Mouse (Mus musculus): ENCODE measurements at regions not wholly inside any gene's neighbourhood (a gene's known extent, or its start where the extent isn't known, plus 50 kb on each side); places are given as distances from the start of the nearest gene placed in this dataset.

DNA sequence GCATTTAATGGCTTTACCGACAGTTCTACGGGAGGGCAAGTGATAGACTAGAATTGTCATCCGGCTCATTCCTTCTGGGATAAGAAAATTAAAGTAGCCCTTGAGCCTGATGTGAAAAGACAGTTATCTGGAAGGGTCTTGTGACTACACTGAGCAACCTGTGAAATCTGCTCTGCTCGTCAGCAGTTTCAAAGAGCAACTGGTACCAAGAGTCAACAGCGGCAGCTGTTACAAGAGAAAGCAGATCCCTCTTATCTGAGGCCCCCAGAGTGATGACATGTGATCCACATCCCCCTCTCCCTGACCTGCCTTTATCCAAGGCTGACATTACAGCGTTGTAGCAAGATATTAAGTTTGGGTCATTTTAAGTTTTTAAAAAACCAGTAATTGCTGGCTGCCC, 52.6 kb upstream of the Unc13c start:
- DNase-seq, result no peak

DNA sequence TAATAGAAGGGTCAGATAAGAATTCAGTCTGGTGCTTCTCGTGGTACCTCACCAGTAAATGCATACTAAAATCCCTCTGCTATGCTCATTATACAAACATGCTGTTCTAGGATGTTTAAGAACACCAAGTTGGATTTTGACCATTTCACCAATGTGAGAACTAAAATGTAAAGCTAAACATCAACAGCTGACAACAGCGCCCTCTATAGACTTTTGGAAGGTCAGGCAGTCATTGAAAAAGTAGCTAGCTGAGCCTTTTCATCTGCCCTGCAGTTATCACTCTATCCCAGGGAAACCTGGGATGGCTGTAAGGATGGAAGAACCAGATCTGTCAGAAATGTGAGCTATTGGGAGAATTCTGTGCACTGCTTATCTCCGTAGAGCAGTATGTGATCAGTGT, 55.2 kb upstream of the Unc13c start:
- no peak for DNase-seq

DNA sequence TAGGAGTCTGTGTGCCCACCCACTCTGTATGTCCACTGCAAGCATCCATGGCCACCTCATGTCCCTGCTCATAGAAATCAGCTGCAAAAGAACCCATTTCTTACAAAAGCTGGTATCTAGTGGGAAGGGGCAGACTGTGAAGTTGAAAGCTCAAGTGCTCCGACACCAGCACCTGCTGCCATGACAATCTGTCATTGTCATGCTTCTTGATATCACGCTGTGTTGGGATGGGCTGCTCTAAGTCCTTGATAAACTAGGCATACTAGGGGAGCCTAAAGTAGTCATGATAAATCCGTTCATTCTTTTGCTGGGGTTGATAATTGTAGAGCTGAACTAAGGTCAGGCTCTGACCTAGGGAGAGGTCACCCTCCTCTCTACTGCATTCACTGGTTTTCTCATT, 57.4 kb upstream of the Unc13c start:
- DNase-seq, result no peak

DNA sequence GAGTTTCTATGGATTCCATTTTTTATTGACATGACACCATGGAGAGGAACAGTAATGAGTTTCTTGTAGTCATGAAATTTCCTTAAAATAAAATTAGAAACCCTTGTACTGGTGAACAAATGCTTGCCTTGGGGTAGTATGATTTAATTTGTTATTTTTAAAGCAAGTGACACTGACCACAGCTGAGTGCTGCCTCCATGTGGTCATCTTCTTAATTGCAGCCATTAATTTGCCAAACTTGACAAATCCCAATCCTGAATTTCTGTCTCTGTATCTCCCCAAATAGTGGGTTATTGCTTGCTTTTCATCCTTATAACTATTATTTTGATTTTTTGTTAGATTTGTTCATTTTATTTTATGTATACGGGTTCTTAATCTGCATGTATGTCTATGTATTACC, 59.7 kb upstream of the Unc13c start:
- peak; percentile 22 for DNase-seq

DNA sequence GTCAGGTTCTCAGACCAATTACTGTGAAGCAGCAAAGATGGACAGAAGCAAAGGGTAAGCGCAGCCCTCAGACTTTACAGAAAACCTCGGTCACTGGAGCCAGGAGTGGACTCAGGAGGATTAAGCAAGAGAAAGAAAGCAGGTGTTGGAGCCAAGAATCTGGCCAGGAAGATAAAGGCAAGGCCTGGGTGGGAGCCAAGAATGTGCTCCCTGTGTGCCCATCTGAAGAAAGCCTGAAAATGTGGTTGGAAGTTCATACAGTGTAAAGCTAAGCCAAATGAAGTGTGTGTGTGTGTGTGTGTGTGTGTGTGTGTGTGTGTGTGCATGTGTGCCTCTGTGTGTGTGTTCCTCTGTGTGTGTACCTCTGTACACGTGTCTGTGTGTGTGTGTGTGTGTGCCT, 64.2 kb upstream of the Wdr72 start:
- DNase-seq, result no peak

DNA sequence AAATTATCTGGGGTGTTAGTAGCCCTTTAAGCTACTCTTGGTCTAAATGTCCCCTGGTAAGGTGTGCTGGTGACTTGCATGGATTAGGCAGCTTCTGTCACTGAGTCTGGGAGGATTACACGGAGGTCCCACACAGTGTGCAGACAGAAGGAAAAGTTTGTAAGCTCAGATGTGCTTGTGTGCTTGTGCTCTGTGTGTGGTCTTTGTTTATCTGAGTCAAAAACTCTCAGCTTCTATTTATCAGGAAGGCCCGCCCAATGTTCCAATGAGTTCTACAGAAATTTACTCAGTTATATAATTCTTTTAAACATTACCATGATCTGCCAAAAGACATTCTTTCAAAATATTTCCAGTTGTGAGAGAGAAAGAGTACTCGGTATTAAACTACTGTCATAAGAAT, 60.4 kb upstream of the Wdr72 start:
- DNase-seq, result no peak

DNA sequence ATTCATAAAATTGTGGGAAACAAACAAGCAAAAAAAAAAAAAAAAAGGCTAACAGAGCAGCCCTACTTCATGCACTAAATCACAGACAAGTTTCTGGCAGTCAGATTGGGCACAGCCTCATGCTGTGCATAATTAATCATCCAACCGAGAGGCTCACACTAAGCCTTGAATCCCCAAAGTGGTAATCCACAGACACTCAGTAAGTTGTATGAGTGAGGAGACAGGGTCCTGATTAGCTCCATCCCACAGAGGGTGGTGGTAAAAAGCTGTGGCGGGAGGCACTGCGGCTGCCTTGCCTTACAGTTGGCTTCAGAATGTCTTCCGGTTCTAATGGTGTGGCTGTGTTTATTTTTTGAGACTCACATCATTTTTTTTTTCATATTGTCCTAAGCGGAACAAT, 53.4 kb upstream of the Wdr72 start:
- no peak for DNase-seq

DNA sequence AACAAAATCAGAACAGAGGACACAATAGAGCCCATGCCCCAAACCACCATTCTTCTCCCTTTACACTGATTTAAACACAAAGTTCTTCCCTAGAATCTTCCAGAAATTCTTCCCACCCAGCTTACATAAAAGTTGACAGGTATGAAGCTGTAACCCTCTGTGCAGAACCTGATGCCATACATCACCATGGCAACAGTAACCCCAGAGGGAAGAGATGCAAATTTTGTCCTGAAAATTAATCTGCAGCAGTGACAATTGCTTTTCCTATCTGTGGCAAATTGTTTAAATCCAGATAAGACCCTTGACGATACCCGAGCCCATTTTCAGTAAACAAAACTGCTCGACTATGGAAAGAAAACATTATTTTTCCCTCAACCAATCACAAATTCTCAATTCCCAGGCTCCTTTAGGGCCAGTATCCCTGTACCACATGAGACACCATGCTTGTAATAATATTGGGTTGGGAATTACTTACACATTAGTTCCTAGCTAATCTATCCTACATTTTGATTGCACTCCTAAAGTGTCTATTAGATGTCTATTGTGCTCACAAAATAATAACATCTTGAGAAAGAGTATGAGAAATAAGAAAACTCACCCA, 52.6 kb upstream of the Wdr72 start:
- DNase-seq, result no peak

DNA sequence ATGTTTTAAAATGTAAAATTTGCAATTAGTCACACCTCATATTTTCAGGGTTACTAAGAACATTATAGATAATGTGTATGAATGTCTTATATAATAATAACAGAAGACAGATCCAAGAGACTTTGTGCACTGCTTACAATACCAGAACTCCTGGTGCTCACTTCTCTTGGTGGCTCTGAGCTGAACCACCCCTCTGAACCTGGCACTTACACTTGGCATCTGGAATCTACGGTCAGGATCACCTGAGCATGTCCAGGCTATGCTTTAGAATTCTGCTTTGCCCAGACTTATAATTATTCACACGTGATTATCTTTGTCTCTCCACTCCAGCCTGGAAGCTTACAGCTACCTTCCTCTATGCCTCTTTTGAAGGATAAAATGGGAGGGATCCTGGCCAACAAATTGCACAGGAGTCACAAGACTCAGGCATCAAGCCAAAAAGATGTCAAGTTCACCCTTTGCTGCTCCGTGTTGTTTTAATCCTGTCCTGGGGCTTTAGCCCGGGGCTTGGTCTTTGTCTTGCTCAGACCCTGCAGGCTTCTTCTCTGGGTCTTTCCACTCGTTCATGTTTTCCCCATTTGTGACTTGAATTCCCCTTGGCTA, 51.8 kb upstream of the Wdr72 start:
- no peak for DNase-seq
